Mouse (Mus musculus) liver, adult 2 months (tissue): ENCODE measurements at regions not wholly inside any gene's neighbourhood (a gene's known extent, or its start where the extent isn't known, plus 50 kb on each side); places are given as distances from the start of the nearest gene placed in this dataset.

Experiments
- CTCF ChIP-seq: fragments of 200-500 bp; IDR thresholded peaks from 2 replicates; pipeline ENCODE4 v1.5.1; 2011; ENCODE audit warnings: low read depth, low read length, control low read depth
- POLR2A ChIP-seq: fragments of 200-500 bp; IDR thresholded peaks from 2 replicates; pipeline ENCODE4 v1.6.1; 2011; ENCODE audit warnings: low read length, control low read depth; ENCODE audit not compliant: insufficient read depth; ENCODE audit errors: extremely low read depth

DNA sequence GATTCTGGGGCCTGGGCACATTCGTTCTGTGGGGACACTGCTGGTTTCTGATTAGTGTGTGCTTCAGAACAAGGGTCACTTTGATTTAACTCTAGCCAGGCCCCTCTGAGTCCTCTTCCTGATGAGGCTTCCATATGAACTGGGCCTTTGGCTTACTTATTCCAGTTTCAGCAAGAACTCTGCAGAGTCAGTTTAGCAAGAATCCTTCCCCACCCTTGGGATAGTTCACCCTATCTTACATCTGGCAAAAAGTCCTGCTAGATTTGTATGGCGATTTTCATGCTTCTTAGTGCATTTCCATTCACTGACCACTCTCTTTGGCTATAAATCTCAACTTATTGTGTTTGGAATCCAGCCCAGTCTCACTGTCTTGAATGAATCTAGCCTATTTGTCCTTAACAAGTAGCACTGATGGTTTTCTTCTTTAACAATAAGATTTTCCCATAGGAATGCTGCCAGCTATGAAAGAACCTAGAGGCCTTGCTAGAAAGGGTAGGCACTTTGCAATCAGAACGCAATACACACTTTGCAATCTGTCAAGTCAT, 338.8 kb upstream of the Nox3 start:
- TF ChIP-seq CTCF (no peak), POLR2A (no peak)
